Mouse (Mus musculus) heart, postnatal 36 days (tissue): Measurements from ENCODE around the gene Cfap57. TPM values are rescaled to one million over a fixed set of nuclear protein-coding genes. Genes with fewer than 3 reads are reported as not detected.
A peak's percentile ranks its signal among the peaks of the same experiment; 100 is the strongest.
"Not testable (repeated sequence)": the region's sequence is repeated elsewhere in the genome, so short reads cannot be mapped to it uniquely, and the experiment has no call there.

Source experiments
- DNase-seq, 2 experiments: peaks; one replicate each; pipeline ENCODE4 v3.0.0; 2021 to 2022
- intact Hi-C: fragments of 180-260 bp; cut with DNase I; formaldehyde crosslinking; loops from one replicate; pipeline ENCODE4 v1.15.1; 2025
- total RNA-seq, 2 experiments: library from RNA; stranded (reverse); gene quantifications; 2 replicates each; pipeline ENCODE4 v1.2.3; 2021

Gene Cfap57
- total RNA-seq, 2 experiments from 2014 or later = 0.05 TPM; not detected in 1

- intact Hi-C loops = no loop called here
- DNase-seq = no peak
Observed at GRCm38 (mm10) chr4:118526408-118527334, 93.9 kb downstream of the Cfap57 start, which contains the start of gene 2610528J11Rik. 2610528J11Rik (plus strand) TSS chr4:118526999.

GRCm38 (mm10) chr4:118525779-118526178 lies 94.8 kb downstream of the Cfap57 start:
- no peak for DNase-seq
- intact Hi-C loops = no loop called here

- intact Hi-C loops = no loop called here
- no peak for DNase-seq
Observed at GRCm38 (mm10) chr4:118523976-118524375, 96.6 kb downstream of the Cfap57 start.

GRCm38 (mm10) chr4:118522248-118522647 lies 98.3 kb downstream of the Cfap57 start:
- no peak for DNase-seq
- intact Hi-C loops = no loop called here

GRCm38 (mm10) chr4:118518208-118518607 lies 102.4 kb downstream of the Cfap57 start:
- DNase-seq = no peak
- intact Hi-C loops = no loop called here

- DNase-seq = no peak
- intact Hi-C loops = loop anchor here (2.0 kb wide), 1 partner anchor 71 kb away; no protein-coding TSS in a partner anchor
Observed at GRCm38 (mm10) chr4:118517497-118518146, 103.0 kb downstream of the Cfap57 start.

GRCm38 (mm10) chr4:118516699-118517496 lies 103.7 kb downstream of the Cfap57 start:
- DNase-seq = peak; percentile 31 to 32
- intact Hi-C loops = loop anchor here (2.0 kb wide), 1 partner anchor 70 kb away; no protein-coding TSS in a partner anchor

GRCm38 (mm10) chr4:118509050-118509449 lies 111.5 kb downstream of the Cfap57 start:
- intact Hi-C loops = no loop called here
- peak in 1 of 2 experiments; percentile 13 for DNase-seq

- intact Hi-C loops, DNase-seq: not testable (repeated sequence)
Observed at GRCm38 (mm10) chr4:118507171-118507570, 113.4 kb downstream of the Cfap57 start.

GRCm38 (mm10) chr4:118505551-118505950 lies 115.0 kb downstream of the Cfap57 start:
- intact Hi-C loops = no loop called here
- DNase-seq = peak in 1 of 2 experiments; percentile 16

Other genes starting within 250 kb of the Cfap57 start
- gene Szt2, start 211.5 kb downstream of the Cfap57 start, total RNA-seq = 10 to 100 TPM; 11.2 to 12.9 TPM
- 10 to 100 TPM; 36.7 to 44.2 TPM for gene Med8, start 211.4 kb downstream of the Cfap57 start, total RNA-seq
- gene Elovl1, start 192.7 kb downstream of the Cfap57 start, total RNA-seq = 10 to 100 TPM; 18.4 to 22.0 TPM
- gene Cdc20, start 183.4 kb downstream of the Cfap57 start, total RNA-seq = 1 to 10 TPM; 1.8 to 2.4 TPM
- under 1 TPM; 0.16 to 0.17 TPM for gene Mpl, start 163.3 kb downstream of the Cfap57 start, total RNA-seq
- gene Tie1, start 130.7 kb downstream of the Cfap57 start, total RNA-seq = 10 to 100 TPM; 66.5 to 81.4 TPM
- not detected for gene 2610528J11Rik, start 93.8 kb downstream of the Cfap57 start, total RNA-seq
- under 1 TPM in 1 of 2 experiments, not detected in 1; 0.33 TPM for gene Tmem125, start 76.7 kb downstream of the Cfap57 start, total RNA-seq
- gene Ebna1bp2, start within 50 bp of the Cfap57 start, total RNA-seq = 10 to 100 TPM; 38.0 to 39.1 TPM
- gene Olfr62, start 38.2 kb upstream of the Cfap57 start, total RNA-seq = not detected
- gene Olfr1342, start 72.0 kb upstream of the Cfap57 start, total RNA-seq = not detected
- not detected for gene Olfr1341, start 82.7 kb upstream of the Cfap57 start, total RNA-seq
- gene Olfr1340, start 99.4 kb upstream of the Cfap57 start, total RNA-seq = not detected
- gene Olfr1339, start 111.4 kb upstream of the Cfap57 start, total RNA-seq = not detected
- not detected for gene Olfr1338, start 138.0 kb upstream of the Cfap57 start, total RNA-seq
- gene Olfr1337, start 161.8 kb upstream of the Cfap57 start, total RNA-seq = not detected
- not detected for gene Olfr1335, start 189.2 kb upstream of the Cfap57 start, total RNA-seq
- gene Olfr1333, start 215.5 kb upstream of the Cfap57 start, total RNA-seq = not detected
- gene Olfr1331, start 243.9 kb upstream of the Cfap57 start, total RNA-seq = not detected